Mouse (Mus musculus) embryo, embryonic 11 days (tissue): Measurements from ENCODE around the gene Tox3.

Experiments
- DNase-seq: peaks from one replicate; pipeline ENCODE4 v3.0.0-alpha.2; 2015

Tox3 gene

DNA sequence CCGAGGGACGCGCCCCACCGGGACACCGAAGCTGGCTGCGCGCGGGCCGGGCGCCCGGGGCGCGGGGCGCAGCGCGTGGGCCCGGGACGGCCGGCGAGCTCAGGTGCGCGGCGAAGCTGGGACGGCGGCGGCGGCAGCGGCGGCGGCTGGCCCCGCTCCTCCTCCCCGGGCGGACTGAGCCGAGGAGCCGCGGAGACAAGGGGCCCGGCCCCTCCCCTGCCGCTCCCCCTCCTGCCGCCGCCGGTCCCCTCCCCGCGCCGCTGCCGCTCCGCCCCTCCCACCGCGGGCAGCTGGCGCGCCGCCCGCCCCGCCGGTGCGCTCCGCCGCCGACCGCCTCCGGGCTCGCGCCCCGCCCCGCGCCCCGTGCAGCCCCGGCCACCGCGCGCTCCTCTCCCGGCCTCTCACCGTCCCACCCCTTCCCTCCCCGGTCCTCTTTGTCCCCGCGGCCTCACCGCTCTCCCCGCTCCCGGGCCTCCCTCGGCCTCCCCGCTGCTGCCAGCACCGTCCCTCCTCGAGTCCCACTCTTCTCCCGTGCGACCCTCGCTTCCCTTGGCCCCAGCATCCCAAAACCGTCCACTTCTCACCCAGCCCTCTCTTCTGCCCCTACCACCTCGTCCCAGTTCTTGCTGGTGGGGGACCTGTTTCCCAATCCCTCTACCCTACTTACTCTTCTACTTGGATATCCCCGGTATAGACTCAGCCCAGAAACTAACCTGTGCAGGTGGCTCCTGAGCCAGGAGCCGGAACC lies at the start of gene Tox3:
Tox3 (minus strand) TSS at position 166 of the 748 bp plus-strand sequence.
- peak; percentile 77 for DNase-seq

DNA sequence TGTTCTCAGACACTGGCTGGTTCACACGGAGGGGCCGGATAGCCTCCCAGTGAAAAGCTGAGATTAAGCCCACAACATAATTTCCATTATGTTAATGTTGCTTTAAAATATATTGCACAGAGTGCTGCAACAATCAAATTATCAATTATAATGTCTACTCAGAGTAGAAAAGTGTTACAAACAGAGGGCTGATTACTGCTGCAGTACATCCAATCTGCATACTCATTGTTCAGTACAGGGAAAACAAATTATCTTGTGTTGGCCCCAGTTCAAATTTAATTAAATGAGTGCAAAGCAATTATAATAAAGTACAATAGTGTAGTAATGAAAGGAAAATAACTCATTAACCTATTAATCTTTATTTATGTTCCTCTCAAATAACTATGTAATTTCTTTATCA lies 44.5 kb upstream of the Tox3 start:
- no peak for DNase-seq

DNA sequence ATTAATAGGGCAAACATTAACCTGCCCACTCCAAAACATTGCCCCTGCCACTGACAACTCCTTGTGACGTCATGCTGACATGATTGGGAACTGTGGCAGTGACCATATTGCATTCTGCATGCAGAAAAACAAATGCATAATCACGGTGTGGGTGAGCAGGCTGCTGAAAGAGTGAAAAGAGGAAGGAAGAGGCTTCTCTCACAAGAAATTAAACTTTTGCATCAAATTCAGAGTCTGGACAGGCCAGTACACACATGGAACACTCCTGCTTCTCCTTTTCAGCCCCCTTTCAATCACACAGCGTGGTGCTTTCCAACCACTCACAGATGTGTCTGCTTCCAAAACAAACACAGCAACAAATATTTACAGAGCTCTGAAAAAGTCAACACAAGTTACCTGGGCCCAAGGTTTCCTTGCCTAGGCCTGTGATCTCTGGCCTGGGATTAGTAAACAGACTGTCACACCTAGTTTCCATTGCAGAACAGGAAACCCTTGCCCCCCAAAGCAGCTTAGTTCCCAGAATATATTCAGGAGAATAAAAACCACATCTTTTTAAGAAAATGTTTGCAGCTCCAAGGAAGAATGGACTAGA lies 43.4 kb upstream of the Tox3 start:
- no peak for DNase-seq

DNA sequence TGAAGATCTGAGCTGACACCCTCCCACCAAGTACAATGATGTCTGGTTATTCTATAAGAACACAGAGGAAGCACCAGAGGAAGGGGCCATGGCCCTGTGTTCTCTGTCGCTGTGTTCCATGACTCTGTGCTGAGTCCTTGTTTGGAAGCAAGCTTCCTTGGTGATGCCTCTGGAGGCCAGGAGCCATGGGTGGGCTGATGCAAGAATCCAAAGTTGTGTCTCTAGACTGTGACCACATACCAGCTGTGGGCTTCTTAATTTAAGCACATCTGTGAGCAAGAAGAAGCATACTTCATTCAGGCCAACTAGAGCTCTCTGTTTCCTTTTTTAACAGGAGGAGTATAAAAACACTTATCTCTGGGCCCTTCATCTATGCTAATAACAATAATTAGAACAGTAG lies 42.7 kb upstream of the Tox3 start:
- DNase-seq, result no peak

DNA sequence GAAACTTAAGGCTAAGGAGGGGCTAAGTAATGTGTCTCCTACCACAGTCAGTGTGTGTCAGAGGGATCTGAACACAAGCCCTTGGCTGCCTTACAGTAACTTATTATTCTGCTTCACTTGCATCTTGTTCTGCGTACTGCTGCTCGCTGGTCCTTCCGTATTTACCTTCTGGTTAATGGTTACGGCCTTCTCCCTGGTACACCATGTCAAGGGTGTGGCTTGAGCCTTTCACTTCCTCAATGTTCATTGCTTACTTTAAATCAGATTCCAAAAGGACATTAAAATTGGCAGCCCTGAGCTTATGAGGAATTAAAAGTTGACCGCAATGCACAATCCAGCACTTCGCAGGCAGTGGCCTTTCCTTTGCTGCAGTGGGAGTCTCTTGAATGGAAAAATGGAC lies 30.9 kb upstream of the Tox3 start:
- DNase-seq, result no peak

DNA sequence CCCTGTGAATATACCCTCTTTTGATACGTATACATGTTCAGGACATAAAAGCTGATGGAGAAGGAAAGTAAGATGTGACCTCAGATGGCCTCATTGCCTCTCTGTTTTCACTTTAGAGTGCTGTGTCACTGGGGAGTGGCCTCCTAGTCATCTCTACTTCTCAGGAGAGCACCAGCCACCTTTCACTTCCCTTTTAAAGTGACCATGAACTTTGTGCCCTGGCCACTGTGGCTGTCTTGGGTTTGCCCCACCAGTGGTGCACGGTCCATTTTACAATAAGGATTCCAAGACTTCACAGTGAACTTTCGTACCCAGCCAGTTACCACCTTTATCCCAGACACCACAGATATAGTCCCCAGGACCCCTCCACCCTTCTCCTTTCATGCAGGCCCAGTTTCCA lies 29.9 kb upstream of the Tox3 start:
- DNase-seq, result no peak

DNA sequence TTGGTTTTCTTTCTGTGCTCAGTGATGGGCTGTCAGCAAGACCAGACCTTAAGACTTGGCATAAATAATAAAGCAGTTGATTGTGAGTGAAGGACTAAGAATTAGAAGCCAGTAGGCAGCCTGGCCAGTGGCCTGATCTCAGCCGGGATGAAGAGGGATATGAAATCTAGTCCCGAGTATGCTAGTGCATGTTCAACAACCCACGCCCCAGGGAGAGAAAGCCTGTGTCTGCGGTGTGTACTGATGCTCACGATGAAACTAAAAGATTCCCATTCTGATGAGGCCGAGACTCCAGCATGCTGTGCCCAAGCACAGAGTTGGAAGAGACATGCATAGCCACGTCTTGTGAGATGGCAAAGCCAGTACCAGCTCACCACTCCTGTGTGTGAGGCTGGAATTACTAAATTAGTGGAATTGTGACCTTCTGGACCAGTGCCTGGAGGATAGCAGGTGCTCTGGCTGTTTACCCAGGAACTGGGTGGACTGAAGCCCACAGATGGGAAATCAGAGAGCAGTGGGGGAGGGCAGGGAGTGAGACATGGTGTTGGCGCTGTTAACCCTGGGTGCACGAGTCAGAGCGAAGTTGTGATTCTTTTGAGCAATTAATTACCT lies 23.6 kb upstream of the Tox3 start:
- DNase-seq, result no peak

DNA sequence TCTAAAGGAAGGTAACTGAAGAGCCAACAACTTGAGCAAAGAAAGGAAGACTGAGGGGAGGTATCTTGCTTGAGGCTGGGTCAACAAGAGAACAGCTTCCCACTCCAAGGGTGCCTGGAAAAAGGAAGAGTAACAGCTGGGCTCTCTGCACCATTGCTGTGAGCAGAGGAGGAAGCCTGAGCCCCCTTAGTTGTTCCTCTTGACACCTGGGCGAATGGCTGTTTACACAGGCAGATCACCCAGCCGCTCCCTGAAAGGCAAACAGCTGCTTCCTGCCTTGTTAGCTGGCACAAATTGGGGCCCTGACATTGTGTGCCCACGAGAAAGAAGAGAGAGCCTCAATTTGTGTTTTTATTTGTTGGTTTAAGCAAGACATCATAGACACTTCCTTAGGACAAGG lies 21.7 kb upstream of the Tox3 start:
- DNase-seq, result no peak

DNA sequence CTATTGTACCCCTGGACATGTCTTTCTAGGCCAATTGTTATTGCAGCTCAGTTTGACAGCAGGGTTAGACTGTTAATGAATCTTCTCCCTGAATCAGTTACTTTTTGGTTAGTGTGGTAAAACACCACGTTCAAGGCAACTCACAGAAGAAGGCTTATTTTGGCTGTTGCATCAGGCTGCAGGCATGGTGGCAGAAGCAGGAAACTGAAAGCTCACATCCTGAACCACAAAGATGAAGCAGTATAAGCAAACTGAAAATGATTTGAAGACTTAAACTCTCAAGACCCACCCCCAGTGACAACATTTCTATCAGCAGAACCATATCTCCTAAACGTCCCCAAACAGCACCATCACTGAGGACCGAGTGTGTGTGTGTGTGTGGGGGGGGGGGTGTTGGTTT lies 8.6 kb upstream of the Tox3 start:
- no peak for DNase-seq

DNA sequence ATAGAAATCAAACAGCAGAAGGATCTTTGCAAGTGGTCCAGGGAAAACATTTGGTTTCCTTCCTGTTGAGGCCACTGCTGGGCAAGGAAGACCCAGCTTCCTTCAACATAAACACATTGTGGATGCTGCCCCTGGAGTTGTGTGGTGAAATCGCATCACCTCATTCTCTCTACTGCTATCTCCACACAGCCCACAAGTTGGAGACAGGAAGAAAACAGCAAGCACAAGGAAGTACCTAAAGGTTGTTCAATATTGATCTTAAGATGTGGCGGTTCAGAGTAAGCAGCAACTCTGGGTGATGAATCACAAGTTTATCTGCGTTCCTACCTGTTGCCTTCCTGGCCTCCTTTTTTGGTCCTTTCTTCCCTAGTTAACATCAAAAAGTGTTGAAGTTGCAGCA lies 6.6 kb upstream of the Tox3 start:
- peak; percentile 5 for DNase-seq

DNA sequence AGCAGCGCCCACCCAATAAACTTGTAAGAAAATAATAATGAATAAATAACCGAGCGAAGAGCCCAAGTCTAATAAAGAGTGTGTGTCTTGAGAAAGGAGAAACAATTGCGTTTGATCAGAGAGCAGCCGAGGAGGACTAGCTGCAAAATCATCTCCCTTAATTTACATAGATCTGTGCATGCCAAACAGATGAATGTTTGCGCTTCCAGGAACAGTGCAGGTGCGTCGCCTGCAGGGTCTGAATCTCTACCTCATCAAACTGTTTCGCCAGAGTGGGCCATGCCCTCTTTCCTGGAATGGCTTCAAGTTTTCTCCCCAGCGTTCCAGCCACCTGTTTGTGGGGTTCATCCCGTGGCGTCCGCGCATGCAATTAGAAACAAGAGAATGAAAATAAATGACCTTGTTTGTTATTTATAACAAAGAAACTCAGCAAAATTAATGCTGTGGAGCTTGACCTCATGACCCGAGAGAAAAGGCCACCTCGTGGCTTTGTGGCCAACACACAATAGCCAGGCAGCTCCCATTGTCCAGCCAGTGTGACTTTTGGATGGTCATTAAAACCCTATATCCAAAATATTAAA lies 5.9 kb upstream of the Tox3 start:
- peak; percentile 49 for DNase-seq

DNA sequence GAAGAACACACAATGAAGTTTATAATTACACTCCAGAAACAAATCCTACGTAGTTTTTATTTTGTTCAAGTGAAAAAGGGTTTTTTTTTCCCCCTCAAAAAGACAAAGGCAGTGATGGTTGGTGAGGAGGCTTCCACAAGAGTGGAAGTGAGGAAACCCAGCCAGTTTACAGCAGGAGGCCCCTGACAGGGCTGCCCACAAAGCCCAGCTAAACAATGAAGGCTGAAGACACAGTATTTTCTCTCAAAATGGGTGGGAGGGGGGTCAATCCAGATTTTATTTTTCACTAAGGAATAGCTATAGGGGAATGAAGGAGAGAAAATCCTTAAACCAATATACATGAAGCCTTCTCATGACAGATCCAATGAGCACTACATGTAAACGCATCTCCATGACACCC lies 5.4 kb upstream of the Tox3 start:
- DNase-seq, result peak; percentile 21

DNA sequence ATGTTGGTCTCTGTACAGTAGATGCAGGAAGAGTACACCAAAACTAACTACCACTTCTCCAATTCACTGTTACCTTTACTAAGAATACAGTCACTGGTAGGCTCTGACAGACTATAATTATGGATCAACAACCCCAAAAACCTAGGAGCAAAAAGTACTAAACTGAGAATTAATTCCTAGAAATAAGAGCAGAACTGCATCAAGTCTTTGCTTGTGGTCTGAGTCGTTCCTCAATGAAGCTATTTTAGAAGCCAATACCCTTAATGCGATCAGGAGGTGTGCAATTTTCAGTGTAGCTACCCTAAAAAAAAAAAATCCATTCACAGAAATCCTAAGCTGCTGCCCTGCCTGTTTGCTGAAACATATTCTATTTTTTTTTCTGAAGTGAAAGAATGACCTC lies 4.8 kb upstream of the Tox3 start:
- DNase-seq, result no peak

DNA sequence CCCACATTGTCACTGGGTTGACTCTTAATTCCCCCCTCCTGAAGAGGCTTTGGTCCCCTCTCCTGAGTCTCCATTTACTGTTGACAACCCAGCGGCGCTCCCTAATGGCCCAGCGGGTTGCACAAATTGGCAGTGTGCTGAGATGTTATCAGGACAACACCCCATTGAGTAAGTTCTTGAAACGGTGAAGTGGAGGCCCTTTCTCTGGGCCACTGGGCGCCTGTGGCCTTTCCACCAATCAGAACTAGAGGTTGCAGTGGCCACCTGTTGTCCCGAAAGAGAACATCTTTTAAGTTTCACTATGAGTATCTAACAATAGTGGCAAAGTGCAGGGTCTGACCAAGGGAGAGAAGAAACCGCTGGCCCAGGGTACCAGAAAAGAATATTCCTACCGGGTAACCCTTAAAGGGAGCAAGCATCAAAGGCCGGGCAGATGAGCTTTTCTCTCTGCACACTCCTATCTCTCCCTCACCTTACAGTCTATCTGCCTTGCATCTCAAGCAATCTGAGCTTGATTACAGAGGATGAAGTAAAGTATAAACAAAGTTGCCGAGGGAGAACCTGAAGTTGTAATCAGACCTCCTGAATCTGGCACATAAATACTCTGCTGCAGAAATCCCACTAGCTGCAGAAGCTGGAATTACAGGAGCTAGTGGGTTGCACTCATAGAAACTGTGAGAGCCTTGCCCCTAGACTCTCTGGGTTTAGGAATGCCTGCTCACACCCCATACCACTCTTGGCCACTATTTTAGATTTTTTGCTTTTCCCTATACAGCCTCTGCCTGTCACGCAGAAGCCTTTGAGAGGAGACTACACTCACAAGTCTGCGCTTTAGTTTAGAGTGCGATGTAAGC lies 1.8 kb upstream of the Tox3 start:
- peak; percentile 66 for DNase-seq

DNA sequence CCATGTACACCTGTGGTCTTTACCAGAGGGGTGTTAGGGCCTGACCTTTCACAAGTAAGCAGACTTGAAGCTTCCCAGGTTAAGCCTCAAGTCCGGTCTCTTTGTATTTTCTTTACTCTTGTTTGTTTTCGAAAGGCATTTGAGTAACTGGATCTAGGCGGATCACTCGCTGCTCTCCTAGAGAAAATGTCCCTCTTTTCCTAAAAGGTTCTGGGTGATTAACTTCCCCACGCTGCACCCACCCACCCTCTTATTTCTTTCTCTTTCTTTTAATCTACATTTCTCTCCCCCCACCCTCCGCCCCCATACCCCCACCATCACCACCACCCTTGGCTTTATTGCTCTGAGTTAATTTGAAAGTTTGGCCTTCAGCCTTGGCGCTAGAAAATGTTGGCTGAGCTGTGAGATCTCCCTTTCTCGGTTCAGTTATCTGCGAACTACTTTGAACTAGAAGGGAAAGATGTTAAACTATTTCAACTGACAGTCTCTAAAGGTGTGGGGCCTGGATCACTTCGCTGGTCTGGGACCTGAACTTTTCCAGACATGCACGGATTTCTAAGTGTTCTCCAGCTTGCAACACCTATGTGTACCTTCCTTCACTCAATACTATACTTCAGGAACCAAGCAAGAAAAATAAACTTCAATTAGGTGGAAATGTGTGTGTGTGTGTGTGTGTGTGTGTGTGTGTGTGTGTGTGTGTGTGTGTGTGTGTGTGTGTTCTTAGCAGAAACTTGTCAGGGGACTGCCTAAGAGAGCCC lies 962 bp upstream of the Tox3 start:
- no peak for DNase-seq

DNA sequence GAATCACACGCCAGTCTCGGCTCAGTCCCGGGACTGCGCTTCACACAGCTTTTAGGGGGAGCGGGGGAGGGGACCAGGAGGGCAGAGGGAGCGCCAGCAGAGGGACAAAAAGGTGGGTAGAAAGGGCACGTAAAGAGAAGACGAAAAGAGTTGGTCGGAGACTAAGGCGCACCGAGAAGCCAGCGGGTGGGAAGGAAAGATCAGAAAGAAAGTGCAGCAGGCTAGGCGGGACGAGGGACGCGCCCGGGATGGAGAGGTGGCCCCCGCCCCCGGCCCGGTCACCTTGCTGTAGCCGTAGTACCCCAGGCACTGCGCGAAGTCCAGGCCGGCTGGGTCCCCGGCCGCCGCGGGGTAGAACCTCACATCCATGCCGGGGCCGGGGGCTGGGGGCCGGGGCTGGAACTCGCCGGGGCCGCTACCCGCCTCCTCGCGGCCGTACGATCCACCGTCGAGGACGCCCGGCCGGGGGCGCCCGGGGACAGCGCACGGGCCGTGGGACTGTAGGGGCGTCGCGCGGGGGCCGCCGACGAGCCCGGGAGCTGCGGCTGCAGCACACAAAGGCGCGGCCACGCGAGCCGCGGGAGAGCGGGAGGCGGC lies 464 bp downstream of the Tox3 start:
- peak; percentile 67 for DNase-seq

DNA sequence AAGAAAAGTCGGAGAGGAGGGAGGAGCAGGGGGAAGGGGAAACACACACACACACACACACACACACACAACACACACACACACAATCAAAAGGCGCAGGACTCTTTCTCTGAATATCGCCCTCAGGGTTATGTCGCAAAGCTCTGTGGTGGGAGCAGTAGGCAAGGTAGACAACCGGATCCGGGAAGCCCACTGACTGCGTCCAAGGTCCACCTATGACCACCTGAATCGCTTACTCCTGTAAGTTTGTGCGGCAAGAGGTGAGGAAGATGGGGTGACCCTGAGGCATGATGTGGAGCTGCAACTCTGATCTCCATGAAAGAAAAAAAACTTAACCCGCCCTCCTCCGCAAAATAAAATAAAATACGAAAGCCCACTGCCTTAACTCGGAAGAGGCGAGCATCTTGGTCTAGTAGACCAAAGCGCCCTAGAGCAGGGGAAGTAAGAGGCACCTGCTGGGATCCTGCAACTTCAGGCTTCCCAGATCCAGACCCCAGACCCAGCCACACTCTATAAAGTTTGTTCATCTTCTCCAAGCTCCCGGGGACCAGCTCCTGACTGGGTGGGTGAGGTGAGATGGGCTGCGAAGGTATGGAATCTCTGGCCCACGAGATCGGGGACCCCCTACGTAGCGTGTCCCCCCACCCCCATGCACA lies 1.1 kb downstream of the Tox3 start:
- DNase-seq, result peak; percentile 29

DNA sequence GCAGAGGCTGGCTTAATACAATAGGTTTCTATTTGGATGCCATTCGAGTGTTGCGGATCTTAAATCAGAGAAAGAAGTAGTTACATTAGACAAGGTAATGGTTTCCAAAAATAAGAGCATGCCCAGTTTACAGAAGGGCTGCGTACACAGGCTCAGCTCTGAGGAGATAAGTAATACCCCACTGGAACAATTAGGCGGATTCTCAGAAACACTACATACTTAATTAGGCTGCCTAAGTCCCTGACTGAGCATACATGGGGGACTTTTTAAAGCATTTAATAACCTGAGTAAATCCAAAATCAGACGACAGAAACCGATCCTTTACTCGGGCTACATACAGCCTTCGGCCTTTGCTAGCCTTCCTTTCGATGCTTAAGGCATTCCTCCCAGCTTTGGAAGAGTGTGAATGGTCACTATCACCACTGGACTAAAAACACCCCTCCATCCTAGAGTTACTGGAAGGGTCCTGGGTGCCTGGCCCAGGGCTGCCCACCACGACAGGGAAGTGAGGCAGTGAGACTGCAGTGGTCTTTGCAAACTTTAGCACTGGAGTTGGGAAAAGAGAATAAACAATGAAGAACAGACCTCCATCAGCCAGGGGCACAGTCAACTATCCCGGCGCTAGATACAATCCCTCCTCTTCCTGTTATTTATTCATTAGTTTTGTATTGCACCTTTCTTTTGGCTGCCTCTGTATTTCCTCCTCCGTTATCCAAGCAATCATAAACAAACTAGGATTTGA lies 1.8 kb downstream of the Tox3 start:
- peak; percentile 26 for DNase-seq

DNA sequence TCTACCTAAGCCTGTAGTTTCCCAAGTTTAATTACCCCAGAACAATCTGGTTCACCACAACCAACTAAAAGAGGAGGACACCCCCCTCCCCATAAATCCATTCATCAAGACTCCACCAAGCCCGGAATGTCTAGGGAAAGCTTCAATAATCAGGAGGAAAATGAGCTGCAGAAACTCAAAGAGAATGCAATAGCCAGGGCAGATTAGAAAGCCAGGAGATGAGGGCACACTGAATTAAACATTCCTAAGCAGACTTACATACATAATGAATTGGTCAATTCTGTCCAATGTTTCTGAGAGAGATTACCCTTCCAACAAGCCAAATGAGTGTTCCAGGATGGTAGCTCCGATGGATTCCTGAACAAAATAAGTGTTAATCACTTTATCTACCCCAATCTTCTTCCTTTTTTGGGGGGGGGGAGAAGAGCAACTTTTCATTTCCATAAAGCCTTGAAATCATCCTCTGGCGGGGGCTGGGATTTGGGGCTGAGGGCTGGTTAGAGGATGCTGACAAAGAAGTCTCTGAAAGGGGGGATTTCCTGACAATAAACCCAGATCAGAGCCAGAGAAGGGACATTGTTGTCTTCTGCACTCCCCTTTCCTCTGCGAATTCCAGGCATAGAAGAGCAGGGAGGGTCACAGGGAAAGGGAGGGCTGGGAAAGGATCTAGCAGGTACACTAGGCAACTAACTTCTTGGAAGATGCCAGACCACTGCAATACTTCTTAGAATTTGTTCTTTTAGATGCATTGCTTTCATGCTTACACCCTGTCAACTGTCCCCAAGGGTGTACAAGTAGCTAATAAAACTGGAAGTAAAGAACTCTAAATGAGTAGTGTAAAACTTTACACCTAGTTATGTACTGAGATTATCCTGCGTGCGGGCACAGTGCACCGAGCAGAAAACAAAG lies 17.5 kb downstream of the Tox3 start:
- DNase-seq, result peak; percentile 14

DNA sequence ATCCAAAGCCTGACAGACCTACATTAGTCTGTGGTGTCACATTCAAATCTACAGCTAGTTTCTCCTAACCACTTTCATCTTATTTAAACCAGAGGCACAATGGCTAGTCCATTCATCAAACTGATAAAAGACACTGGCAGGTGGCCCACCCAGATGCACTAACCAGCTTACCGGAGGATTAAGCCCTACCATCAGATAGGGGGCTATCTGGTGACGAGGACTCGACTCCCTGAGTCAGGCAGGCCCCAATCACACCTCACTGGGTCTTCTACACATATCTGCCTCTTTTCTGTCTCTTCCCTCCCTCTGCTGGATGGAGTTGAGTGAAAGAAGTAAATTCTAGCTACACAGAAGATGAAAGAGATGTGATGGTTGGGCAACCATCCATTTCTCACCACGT lies 24.3 kb downstream of the Tox3 start:
- DNase-seq, result no peak
